Mouse (Mus musculus): ENCODE data around the gene Tssk3. TPM values are rescaled to one million over a fixed set of nuclear protein-coding genes. Genes with fewer than 3 reads are reported as not detected.
A peak's percentile ranks its signal among the peaks of the same experiment; 100 is the strongest.

Gene Tssk3
- total RNA-seq, 1 experiment = not detected

DNA sequence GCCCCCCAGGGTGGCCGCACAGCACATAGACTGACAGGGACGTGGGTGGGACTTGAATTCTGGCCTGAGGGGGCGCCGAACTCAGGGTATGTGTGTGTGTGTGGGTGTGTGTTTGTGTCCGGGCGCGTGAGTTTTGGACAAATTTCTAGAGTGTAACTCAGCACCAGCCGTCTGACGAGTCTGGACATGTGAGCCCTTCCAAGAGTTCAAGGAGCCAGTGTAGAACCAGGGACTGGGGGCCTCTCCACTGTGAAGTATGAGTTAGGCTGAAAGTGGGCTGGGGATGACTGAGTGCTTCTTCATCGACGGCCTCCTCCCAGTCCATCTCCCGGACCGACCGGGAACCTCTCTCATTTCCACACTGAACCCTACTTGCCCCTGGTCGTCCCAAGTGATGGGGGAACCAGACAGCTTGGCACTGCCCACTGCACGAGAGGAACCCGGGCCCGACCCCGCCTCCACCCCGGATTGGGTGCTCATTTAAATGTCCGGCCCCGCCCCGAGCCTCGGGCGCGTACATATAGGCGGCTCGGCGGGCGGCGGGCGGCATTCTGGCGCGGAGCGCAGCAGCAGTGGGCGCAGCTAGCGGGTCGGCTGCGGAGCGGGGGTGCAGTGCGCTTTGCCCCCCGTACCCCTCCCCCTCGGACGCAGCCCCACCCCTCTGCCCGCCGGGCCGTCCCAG, 22.4 kb upstream of the Tssk3 start, which contains the start of gene Marcksl1:
Gene Marcksl1, plus strand, starts transcription at position 496 of the 682 bp plus-strand sequence.
- in situ Hi-C loops (cut with MboI; ENCODE audit: low sequenced_read_pairs in 2 of 2, unreplicated experiment in 2 of 2) = no loop called here
- TF ChIP-seq CHD2 (IDR thresholded peaks at IDR 0.05; ENCODE audit: low read depth, low read length) = no peak
- TF ChIP-seq ZNF384 (IDR thresholded peaks at IDR 0.05; ENCODE audit: low read depth, low read length) = no peak
- TF ChIP-seq MAFK (IDR thresholded peaks at IDR 0.05; ENCODE audit: insufficient read depth, low read depth, low read length) = no peak
- TF ChIP-seq ZC3H11A (IDR thresholded peaks at IDR 0.05; ENCODE audit: borderline replicate concordance, low read depth, low read length) = no peak
- TF ChIP-seq HCFC1 (IDR thresholded peaks at IDR 0.05; ENCODE audit: borderline replicate concordance, insufficient read depth, low read length) = no peak
- no peaks in the 10 kb centered on the region for H3K9me3 ChIP-seq (ENCODE audit: control insufficient read depth, insufficient read depth, low read depth, low read length)
- H3K36me3 ChIP-seq (ENCODE audit: control insufficient read depth, insufficient read depth, low read length, poor library complexity, severe bottlenecking) = peaks cover 22% of the 10 kb centered on the region
- peak within 1 kb of the TSS; percentile 97 for H3K9ac ChIP-seq (ENCODE audit: insufficient read depth, low read depth, low read length, poor library complexity, severe bottlenecking)
- peak within 1 kb of the TSS; percentile 93 for H3K27ac ChIP-seq (ENCODE audit: insufficient read depth, low read depth, low read length, poor library complexity, severe bottlenecking)
- DNase-seq (ENCODE audit: low read depth, low spot score) = peak; percentile 74
- peaks cover 6 to 26% of the 10 kb centered on the region in 2 experiments for H3K4me1 ChIP-seq (ENCODE audit: control insufficient read depth in 2 of 2, insufficient read depth in 2 of 2, low read length in 2 of 2, poor library complexity in 1 of 2)
- H3K4me3 ChIP-seq (ENCODE audit: insufficient read depth in 1 of 2, low read depth in 1 of 2, low read length in 2 of 2, poor library complexity in 1 of 2, severe bottlenecking in 1 of 2) = peak within 1 kb of the TSS; percentile 73 to 98

DNA sequence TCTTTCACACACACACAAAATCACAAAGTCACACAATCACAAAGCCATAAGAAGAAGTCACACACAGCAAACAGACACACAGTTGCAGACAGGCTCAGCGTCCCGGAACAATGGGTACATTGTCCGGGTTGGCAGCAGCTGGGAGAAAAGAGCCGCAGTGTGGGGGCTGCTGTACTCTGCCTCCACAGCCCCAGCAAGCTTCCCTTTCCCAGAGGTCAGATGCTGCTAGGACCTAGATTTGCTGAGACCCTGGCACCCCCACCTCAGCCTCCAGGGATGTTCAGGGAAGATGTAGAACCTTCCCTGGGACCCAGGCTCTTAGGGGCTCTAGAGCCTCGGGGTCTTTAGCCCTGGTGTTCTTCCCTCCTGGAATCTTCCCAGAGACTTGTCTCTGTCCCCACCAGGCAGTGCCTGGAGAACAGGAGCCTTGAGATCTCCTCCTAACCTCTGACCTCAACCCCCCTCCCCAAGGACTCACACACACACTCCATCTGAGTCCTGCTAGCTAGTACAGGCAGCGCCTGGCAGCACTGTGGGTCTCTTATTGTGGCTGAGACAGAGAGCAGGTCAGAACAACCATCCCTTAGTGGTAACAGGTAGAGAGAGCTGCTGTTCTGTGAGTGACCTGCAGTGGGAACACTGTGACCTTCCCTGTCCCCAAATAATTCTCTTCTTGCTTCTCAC, 20.7 kb upstream of the Tssk3 start:
- Histone ChIP-seq H3K9me3 (ENCODE audit: control insufficient read depth, insufficient read depth, low read depth, low read length) (no peaks in the 10 kb centered on the region), H3K27ac (ENCODE audit: insufficient read depth, low read depth, low read length, poor library complexity, severe bottlenecking) (no peak overlapping the region), H3K36me3 (ENCODE audit: control insufficient read depth, insufficient read depth, low read length, poor library complexity, severe bottlenecking) (peaks cover 11% of the 10 kb centered on the region), H3K4me3 (ENCODE audit: insufficient read depth in 1 of 2, low read depth in 1 of 2, low read length in 2 of 2, poor library complexity in 1 of 2, severe bottlenecking in 1 of 2) (no peak overlapping the region), H3K9ac (ENCODE audit: insufficient read depth, low read depth, low read length, poor library complexity, severe bottlenecking) (no peak overlapping the region), H3K4me1 (ENCODE audit: control insufficient read depth in 2 of 2, insufficient read depth in 2 of 2, low read length in 2 of 2, poor library complexity in 1 of 2) (peaks cover 6 to 22% of the 10 kb centered on the region in 2 experiments)
- DNase-seq (ENCODE audit: low read depth, low spot score) = no peak
- TF ChIP-seq ZNF384 (IDR thresholded peaks at IDR 0.05; ENCODE audit: low read depth, low read length) (0 out of 2 replicates have a peak, but pooled peaks have one; percentile 12), ZC3H11A (IDR thresholded peaks at IDR 0.05; ENCODE audit: borderline replicate concordance, low read depth, low read length) (no peak)
- in situ Hi-C loops (cut with MboI; ENCODE audit: low sequenced_read_pairs in 2 of 2, unreplicated experiment in 2 of 2) = no loop called here

DNA sequence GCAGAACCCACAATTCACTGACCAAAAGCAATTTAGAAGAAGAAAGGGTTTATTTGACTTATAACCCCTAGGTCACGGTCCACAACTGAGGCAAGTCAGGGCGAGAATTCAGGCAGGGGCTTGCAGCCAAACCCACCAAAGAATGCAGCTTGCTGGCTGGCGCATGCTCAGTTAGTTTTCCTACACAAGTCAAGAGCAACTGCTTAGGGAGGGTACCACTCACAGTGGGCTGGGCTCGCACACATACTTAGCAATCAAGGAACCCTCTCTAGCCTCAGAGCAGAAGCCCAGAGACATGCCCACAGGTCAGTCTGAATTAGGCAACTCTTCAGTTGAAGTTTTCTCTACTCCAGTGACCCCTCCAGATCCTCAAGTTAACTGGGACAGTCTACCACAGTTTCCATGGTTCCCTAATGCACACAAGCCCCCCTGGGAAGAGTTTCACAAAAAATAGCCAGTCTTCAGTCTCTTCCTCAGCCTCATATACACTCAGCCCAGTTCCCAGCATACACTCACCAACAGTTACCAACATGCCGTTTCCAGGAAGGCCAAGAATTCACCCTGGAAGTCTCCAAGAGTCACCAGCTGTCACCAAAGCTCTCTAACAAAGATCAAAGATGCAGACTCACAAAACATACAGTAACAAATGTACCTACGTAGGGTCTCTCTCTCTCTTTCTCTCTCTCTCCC, 20.0 kb upstream of the Tssk3 start:
- Histone ChIP-seq H3K4me1 (ENCODE audit: control insufficient read depth in 2 of 2, insufficient read depth in 2 of 2, low read length in 2 of 2, poor library complexity in 1 of 2) (peaks cover 6 to 22% of the 10 kb centered on the region in 2 experiments), H3K9ac (ENCODE audit: insufficient read depth, low read depth, low read length, poor library complexity, severe bottlenecking) (no peak overlapping the region), H3K4me3 (ENCODE audit: insufficient read depth in 1 of 2, low read depth in 1 of 2, low read length in 2 of 2, poor library complexity in 1 of 2, severe bottlenecking in 1 of 2) (no peak overlapping the region), H3K36me3 (ENCODE audit: control insufficient read depth, insufficient read depth, low read length, poor library complexity, severe bottlenecking) (peaks cover 9% of the 10 kb centered on the region), H3K9me3 (ENCODE audit: control insufficient read depth, insufficient read depth, low read depth, low read length) (no peaks in the 10 kb centered on the region), H3K27ac (ENCODE audit: insufficient read depth, low read depth, low read length, poor library complexity, severe bottlenecking) (no peak overlapping the region)
- TF ChIP-seq HCFC1 (IDR thresholded peaks at IDR 0.05; ENCODE audit: borderline replicate concordance, insufficient read depth, low read length) (no peak), ZC3H11A (IDR thresholded peaks at IDR 0.05; ENCODE audit: borderline replicate concordance, low read depth, low read length) (no peak), CHD2 (IDR thresholded peaks at IDR 0.05; ENCODE audit: low read depth, low read length) (no peak)
- in situ Hi-C loops (cut with MboI; ENCODE audit: low sequenced_read_pairs in 2 of 2, unreplicated experiment in 2 of 2) = no loop called here
- DNase-seq (ENCODE audit: low read depth, low spot score) = no peak

DNA sequence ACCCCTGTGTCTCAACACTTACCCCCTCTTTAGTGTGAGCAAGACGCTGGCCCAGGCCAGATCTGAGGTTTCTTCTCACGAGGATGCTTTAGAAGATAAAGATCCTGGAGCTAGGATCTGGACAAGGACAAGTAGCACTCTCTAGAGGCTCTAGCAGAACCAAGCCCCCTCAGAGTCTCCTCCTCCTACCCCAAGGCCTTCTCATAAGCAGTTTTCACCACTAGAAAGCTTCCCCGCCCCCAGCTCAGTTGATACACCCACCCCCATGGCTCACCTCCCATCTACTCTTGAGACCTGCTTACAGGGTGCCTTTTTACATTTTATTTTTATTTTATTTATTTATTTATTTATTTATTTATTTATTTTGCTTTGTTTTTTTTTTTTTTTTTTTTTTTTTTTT, 18.8 kb upstream of the Tssk3 start:
- TF ChIP-seq HCFC1 (IDR thresholded peaks at IDR 0.05; ENCODE audit: borderline replicate concordance, insufficient read depth, low read length) = no peak
- no peak for TF ChIP-seq ZNF384 (IDR thresholded peaks at IDR 0.05; ENCODE audit: low read depth, low read length)
- no peak for TF ChIP-seq CHD2 (IDR thresholded peaks at IDR 0.05; ENCODE audit: low read depth, low read length)
- TF ChIP-seq MAFK (IDR thresholded peaks at IDR 0.05; ENCODE audit: insufficient read depth, low read depth, low read length) = no peak
- TF ChIP-seq ZC3H11A (IDR thresholded peaks at IDR 0.05; ENCODE audit: borderline replicate concordance, low read depth, low read length) = no peak
- Histone ChIP-seq H3K36me3 (ENCODE audit: control insufficient read depth, insufficient read depth, low read length, poor library complexity, severe bottlenecking) (no peaks in the 10 kb centered on the region), H3K4me3 (ENCODE audit: insufficient read depth in 1 of 2, low read depth in 1 of 2, low read length in 2 of 2, poor library complexity in 1 of 2, severe bottlenecking in 1 of 2) (no peak overlapping the region), H3K9ac (ENCODE audit: insufficient read depth, low read depth, low read length, poor library complexity, severe bottlenecking) (no peak overlapping the region), H3K27ac (ENCODE audit: insufficient read depth, low read depth, low read length, poor library complexity, severe bottlenecking) (no peak overlapping the region), H3K9me3 (ENCODE audit: control insufficient read depth, insufficient read depth, low read depth, low read length) (no peaks in the 10 kb centered on the region), H3K4me1 (ENCODE audit: control insufficient read depth in 2 of 2, insufficient read depth in 2 of 2, low read length in 2 of 2, poor library complexity in 1 of 2) (peaks cover 9 to 18% of the 10 kb centered on the region in 2 experiments)
- in situ Hi-C loops (cut with MboI; ENCODE audit: low sequenced_read_pairs in 2 of 2, unreplicated experiment in 2 of 2) = no loop called here
- no peak for DNase-seq (ENCODE audit: low read depth, low spot score)
